13 mouse cellular contexts compared by ENCODE assay signal in genomic region chr7:67206496-67206895, GRCm38 (mm10).
"Had no signal": no experiment of that assay in that cellular context is flagged by ENCODE, and none has a peak within 500 bp of the region (broad histone marks: within the 10 kb centered on the region; RNA-seq: fewer than 3 reads in every experiment).

No protein-coding gene starts in this region.

- H3K36me3 ChIP-seq: limb, embryonic 10.5 days; liver, embryonic 12.5 days; lung, embryonic 15.5 days; midbrain, embryonic 12.5 days; neural tube, embryonic 12.5 days; stomach, embryonic 15.5 days had no signal

- H3K4me1 ChIP-seq: lung, embryonic 15.5 days; midbrain, embryonic 12.5 days; stomach, embryonic 15.5 days had no signal

- H3K9me3 ChIP-seq: limb, embryonic 10.5 days; liver, embryonic 12.5 days; lung, embryonic 15.5 days; megakaryocyte, embryonic 14.5 days; midbrain, embryonic 12.5 days; neural tube, embryonic 12.5 days; stomach, embryonic 15.5 days had no signal

- DNase-seq: lung, postnatal 14 days; right cerebral cortex, postnatal 4 days; thymus, adult 18-20 months; thymus, postnatal 14 days had no signal

- H3K9ac ChIP-seq: liver, embryonic 12.5 days; lung, embryonic 15.5 days; midbrain, embryonic 12.5 days; neural tube, embryonic 12.5 days; stomach, embryonic 15.5 days had no signal

- H3K4me3 ChIP-seq: left cerebral cortex, adult 2 months; limb, embryonic 10.5 days; liver, embryonic 12.5 days; lung, embryonic 15.5 days; megakaryocyte, embryonic 14.5 days; midbrain, embryonic 12.5 days; neural tube, embryonic 12.5 days; stomach, embryonic 15.5 days had no signal

- H3K4me2 ChIP-seq: liver, embryonic 12.5 days; lung, embryonic 15.5 days; midbrain, embryonic 12.5 days; neural tube, embryonic 12.5 days; stomach, embryonic 15.5 days had no signal

- H3K27me3 ChIP-seq: liver, embryonic 12.5 days; lung, embryonic 15.5 days; midbrain, embryonic 12.5 days; neural tube, embryonic 12.5 days; stomach, embryonic 15.5 days had no signal

- H3K27ac ChIP-seq: left cerebral cortex, adult 2 months; limb, embryonic 10.5 days; liver, embryonic 12.5 days; lung, embryonic 15.5 days; macrophage; midbrain, embryonic 12.5 days; neural tube, embryonic 12.5 days; stomach, embryonic 15.5 days had no signal

- ATAC-seq: liver, embryonic 12.5 days had no signal
